Mouse (Mus musculus) midbrain, embryonic 12.5 days (tissue): ENCODE data around the gene Scyl2. TPM values are rescaled to one million over a fixed set of nuclear protein-coding genes. Genes with fewer than 3 reads are reported as not detected.
A peak's percentile ranks its signal among the peaks of the same experiment; 100 is the strongest.
"Not testable (repeated sequence)": the region's sequence is repeated elsewhere in the genome, so short reads cannot be mapped to it uniquely, and the experiment has no call there.

ENCODE experiments used
- ATAC-seq: fragments of 200-750 bp; cut with Nextera tagmentation; 2 replicates; pipeline ENCODE4 v1.8.0; 2017; ENCODE audit warnings: low read depth, moderate TSS enrichment, moderate library complexity; ENCODE audit not compliant: low FRiP score
- H3K27ac ChIP-seq: fragments of 300-500 bp; sonication (generic); replicated peaks from 2 replicates; pipeline ENCODE4 v1.5.1; 2016; ENCODE audit warnings: mild to moderate bottlenecking
- H3K27me3 ChIP-seq: fragments of 300-500 bp; sonication (generic); 2 replicates; pipeline ENCODE4 v1.6.1; 2016; ENCODE audit warnings: mild to moderate bottlenecking
- H3K36me3 ChIP-seq: fragments of 300-500 bp; sonication (generic); 2 replicates; pipeline ENCODE4 v1.6.1; 2016
- H3K4me1 ChIP-seq: fragments of 300-500 bp; sonication (generic); 2 replicates; pipeline ENCODE4 v1.6.1; 2016
- H3K4me2 ChIP-seq: fragments of 300-500 bp; sonication (generic); replicated peaks from 2 replicates; pipeline ENCODE4 v1.6.1; 2016; ENCODE audit warnings: mild to moderate bottlenecking, moderate library complexity
- H3K4me3 ChIP-seq: fragments of 300-500 bp; sonication (generic); 2 replicates; pipeline ENCODE4 v1.5.1; 2016; ENCODE audit warnings: mild to moderate bottlenecking
- H3K9ac ChIP-seq: fragments of 300-500 bp; sonication (generic); replicated peaks from 2 replicates; pipeline ENCODE4 v1.6.1; 2016; ENCODE audit warnings: mild to moderate bottlenecking, moderate library complexity
- H3K9me3 ChIP-seq: fragments of 300-500 bp; sonication (generic); 2 replicates; pipeline ENCODE4 v1.6.1; 2016; ENCODE audit warnings: mild to moderate bottlenecking
- WGBS: fragments of 180-500 bp; shearing (Covaris S2); methylation state at CpG from one replicate; pipeline ENCODE4 v1.1.7; 2016; 5-methylcytosine and 5-hydroxymethylcytosine counted together
- polyA plus RNA-seq: library from polyadenylated mRNA; unstranded; fragments of >200 nt; fragmentation: Nextera tagmentation; extraction: Ambion mirVana; gene quantifications from 2 replicates; pipeline ENCODE4 v1.2.1, GENCODE M21; 2016

The Scyl2 gene
- polyA plus RNA-seq, 1 experiment from 2014 or later, result 13.5 TPM

GRCm38 (mm10) chr10:89697956-89698355, 11.9 kb upstream of the Scyl2 start:
- Histone ChIP-seq H3K9ac (no peak overlapping the region), H3K9me3 (no peaks in the 10 kb centered on the region), H3K36me3 (no peaks in the 10 kb centered on the region), H3K27me3 (no peaks in the 10 kb centered on the region), H3K4me2 (no peak overlapping the region), H3K4me3 (no peak overlapping the region), H3K4me1 (no peaks in the 10 kb centered on the region), H3K27ac (no peak overlapping the region)
- ATAC-seq, result no peak
- WGBS, result 93% methylated on average over 3 of the region's 3 CpGs

- ATAC-seq, H3K4me3 ChIP-seq, H3K27ac ChIP-seq, H3K9me3 ChIP-seq, H3K9ac ChIP-seq, H3K36me3 ChIP-seq, H3K4me2 ChIP-seq, H3K4me1 ChIP-seq, H3K27me3 ChIP-seq: not testable (repeated sequence)
- WGBS, result 81% methylated on average over 2 of the region's 2 CpGs
Observed at GRCm38 (mm10) chr10:89696270-89696669, 10.2 kb upstream of the Scyl2 start.

- no peak overlapping the region for H3K27ac ChIP-seq
- no peak overlapping the region for H3K4me2 ChIP-seq
- no peaks in the 10 kb centered on the region for H3K9me3 ChIP-seq
- H3K36me3 ChIP-seq, result no peaks in the 10 kb centered on the region
- no peak for ATAC-seq
- H3K27me3 ChIP-seq, result no peaks in the 10 kb centered on the region
- H3K4me1 ChIP-seq, result no peaks in the 10 kb centered on the region
- H3K4me3 ChIP-seq, result no peak overlapping the region
- no peak overlapping the region for H3K9ac ChIP-seq
- WGBS, result 86% methylated on average over 20 of the region's 20 CpGs
Observed at GRCm38 (mm10) chr10:89695194-89695911, 9.3 kb upstream of the Scyl2 start.

DNA sequence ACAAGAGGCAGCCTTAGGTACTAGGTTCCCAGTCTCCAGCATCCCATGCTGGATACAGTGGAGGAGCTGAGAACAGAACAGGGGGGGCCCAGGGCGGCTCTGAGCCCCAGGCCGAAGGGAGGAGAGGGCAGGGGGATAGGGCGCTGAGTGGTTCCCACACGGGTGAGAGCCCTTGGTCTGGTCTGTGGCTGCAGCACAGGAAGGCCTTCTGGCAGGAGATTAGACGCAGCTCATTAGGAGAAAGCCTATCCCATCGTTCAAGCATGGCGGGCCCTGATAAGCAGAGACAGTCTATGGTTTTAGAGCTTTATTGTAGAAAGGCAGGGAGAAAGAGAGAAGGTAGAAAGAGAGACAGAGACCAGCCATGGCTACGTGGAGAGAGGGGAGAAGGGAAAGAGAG, 3.9 kb upstream of the Scyl2 start:
- Histone ChIP-seq H3K9ac (no peak overlapping the region), H3K9me3 (no peaks in the 10 kb centered on the region), H3K36me3 (no peaks in the 10 kb centered on the region), H3K4me2 (no peak overlapping the region), H3K4me1 (peaks cover 8% of the 10 kb centered on the region), H3K27ac (no peak overlapping the region), H3K27me3 (peaks cover 4% of the 10 kb centered on the region; the same call in 1 of the 2 replicates), H3K4me3 (no peak overlapping the region)
- ATAC-seq, result no peak
- 54% methylated on average over 8 of the region's 8 CpGs for WGBS

GRCm38 (mm10) chr10:89687455-89687854, 1.4 kb upstream of the Scyl2 start:
- no peak overlapping the region for H3K4me2 ChIP-seq
- no peak for ATAC-seq
- WGBS, result 83% methylated on average over 2 of the region's 2 CpGs
- no peak overlapping the region for H3K27ac ChIP-seq
- no peak overlapping the region for H3K4me3 ChIP-seq
- 0 out of 2 replicates have a peak, but pooled peaks cover 5% of the 10 kb centered on the region for H3K36me3 ChIP-seq
- no peaks in the 10 kb centered on the region for H3K9me3 ChIP-seq
- peaks cover 18% of the 10 kb centered on the region for H3K4me1 ChIP-seq
- no peak overlapping the region for H3K9ac ChIP-seq
- H3K27me3 ChIP-seq, result peaks cover 4% of the 10 kb centered on the region; the same call in 1 of the 2 replicates

- Histone ChIP-seq H3K9me3 (no peaks in the 10 kb centered on the region), H3K9ac (peak overlapping the region; percentile 97), H3K27me3 (peaks cover 4% of the 10 kb centered on the region; the same call in 1 of the 2 replicates), H3K4me2 (peak overlapping the region; percentile 89), H3K4me3 (peak overlapping the region; percentile 100), H3K36me3 (0 out of 2 replicates have a peak, but pooled peaks cover 5% of the 10 kb centered on the region), H3K4me1 (peaks cover 18% of the 10 kb centered on the region), H3K27ac (peak overlapping the region; percentile 77)
- 1% methylated on average over 48 of the region's 51 CpGs for WGBS
- ATAC-seq, result no peak; the same call in 1 of the 2 replicates
Observed at GRCm38 (mm10) chr10:89685391-89686138, 520 bp downstream of the Scyl2 start.

DNA sequence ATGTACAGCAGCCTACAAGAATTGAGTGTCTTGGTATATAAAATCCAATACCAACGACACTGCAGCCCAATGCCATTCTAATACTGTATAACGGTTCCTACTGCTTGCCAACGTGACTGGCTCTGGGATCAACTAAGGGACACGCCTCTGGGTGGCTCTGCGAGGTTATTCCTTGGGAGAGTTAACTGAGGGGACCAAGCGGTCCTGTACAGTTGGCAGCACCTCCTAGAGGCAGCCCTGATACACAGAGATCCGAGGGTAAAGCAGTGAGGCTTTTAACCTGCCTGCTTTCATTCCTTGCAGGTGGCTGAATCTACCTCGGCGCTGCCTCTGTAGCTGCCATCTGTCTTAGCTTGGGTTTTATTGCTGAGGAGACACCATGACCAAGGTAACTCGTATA, 3.1 kb downstream of the Scyl2 start:
- peaks cover 4% of the 10 kb centered on the region; the same call in 1 of the 2 replicates for H3K27me3 ChIP-seq
- H3K36me3 ChIP-seq, result 0 out of 2 replicates have a peak, but pooled peaks cover 8% of the 10 kb centered on the region
- no peaks in the 10 kb centered on the region for H3K9me3 ChIP-seq
- ATAC-seq, result no peak
- no peak overlapping the region for H3K27ac ChIP-seq
- no peak overlapping the region for H3K4me3 ChIP-seq
- H3K9ac ChIP-seq, result no peak overlapping the region
- 78% methylated on average over 10 of the region's 10 CpGs for WGBS
- no peak overlapping the region for H3K4me2 ChIP-seq
- H3K4me1 ChIP-seq, result peaks cover 18% of the 10 kb centered on the region

DNA sequence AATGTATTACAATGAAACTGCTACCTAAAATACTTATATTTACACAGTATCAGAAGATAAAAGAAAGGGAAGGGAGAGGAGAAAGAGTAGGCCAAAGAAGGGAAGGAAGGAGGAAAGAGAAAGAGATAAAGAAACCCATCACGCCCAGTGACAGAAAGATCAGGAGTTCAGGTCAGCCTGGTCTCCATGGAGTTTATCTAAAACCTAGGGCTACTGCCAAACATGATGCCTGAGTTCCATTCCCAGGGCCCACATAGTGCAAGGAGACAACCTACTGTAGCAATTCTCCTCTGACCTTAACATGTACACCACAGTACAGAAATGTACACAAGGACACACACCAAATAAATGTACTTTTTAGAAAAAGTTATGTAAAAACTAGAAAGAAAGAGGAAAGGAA, 3.9 kb downstream of the Scyl2 start:
- no peaks in the 10 kb centered on the region for H3K9me3 ChIP-seq
- H3K36me3 ChIP-seq, result 0 out of 2 replicates have a peak, but pooled peaks cover 10% of the 10 kb centered on the region
- no peak for ATAC-seq
- H3K4me3 ChIP-seq, result no peak overlapping the region
- H3K27ac ChIP-seq, result no peak overlapping the region
- peaks cover 18% of the 10 kb centered on the region for H3K4me1 ChIP-seq
- H3K27me3 ChIP-seq, result peaks cover 3% of the 10 kb centered on the region; the same call in 1 of the 2 replicates
- no peak overlapping the region for H3K9ac ChIP-seq
- 96% methylated on average over 1 of the region's 1 CpGs for WGBS
- H3K4me2 ChIP-seq, result no peak overlapping the region

- Histone ChIP-seq H3K9me3 (no peaks in the 10 kb centered on the region), H3K9ac (no peak overlapping the region), H3K36me3 (0 out of 2 replicates have a peak, but pooled peaks cover 10% of the 10 kb centered on the region), H3K27me3 (no peaks in the 10 kb centered on the region), H3K4me2 (no peak overlapping the region), H3K27ac (no peak overlapping the region), H3K4me3 (no peak overlapping the region), H3K4me1 (peaks cover 18% of the 10 kb centered on the region)
- 93% methylated on average over 4 of the region's 4 CpGs for whole genome bisulfite sequencing
- ATAC-seq, result no peak
Observed at GRCm38 (mm10) chr10:89681706-89682105, 4.4 kb downstream of the Scyl2 start.

DNA sequence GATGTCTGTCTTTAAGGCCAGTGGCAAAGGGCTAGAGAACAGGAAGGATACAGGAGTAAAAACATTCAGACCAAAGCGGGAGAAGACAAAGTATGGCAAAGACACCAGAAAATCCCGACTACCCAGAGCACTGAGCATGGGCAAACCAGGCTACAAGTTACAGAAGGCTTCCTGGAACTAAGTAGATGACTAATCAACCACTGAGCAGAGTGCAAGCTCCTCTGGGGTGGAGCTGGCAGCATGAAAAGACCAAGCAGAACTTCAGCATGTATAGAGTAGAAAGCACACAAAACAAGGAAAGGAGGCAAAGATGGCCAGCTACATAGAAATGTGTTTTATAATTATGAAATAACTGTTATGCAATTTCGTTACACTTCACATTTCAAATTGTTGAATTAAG, 5.6 kb downstream of the Scyl2 start:
- Histone ChIP-seq H3K9me3 (no peaks in the 10 kb centered on the region), H3K4me3 (no peak overlapping the region), H3K27me3 (no peaks in the 10 kb centered on the region), H3K27ac (no peak overlapping the region), H3K4me2 (no peak overlapping the region), H3K4me1 (peaks cover 16% of the 10 kb centered on the region), H3K36me3 (0 out of 2 replicates have a peak, but pooled peaks cover 10% of the 10 kb centered on the region), H3K9ac (no peak overlapping the region)
- ATAC-seq, result no peak
- WGBS, result 86% methylated on average over 3 of the region's 3 CpGs

GRCm38 (mm10) chr10:89679448-89679847, 6.6 kb downstream of the Scyl2 start:
- no peaks in the 10 kb centered on the region for H3K27me3 ChIP-seq

DNA sequence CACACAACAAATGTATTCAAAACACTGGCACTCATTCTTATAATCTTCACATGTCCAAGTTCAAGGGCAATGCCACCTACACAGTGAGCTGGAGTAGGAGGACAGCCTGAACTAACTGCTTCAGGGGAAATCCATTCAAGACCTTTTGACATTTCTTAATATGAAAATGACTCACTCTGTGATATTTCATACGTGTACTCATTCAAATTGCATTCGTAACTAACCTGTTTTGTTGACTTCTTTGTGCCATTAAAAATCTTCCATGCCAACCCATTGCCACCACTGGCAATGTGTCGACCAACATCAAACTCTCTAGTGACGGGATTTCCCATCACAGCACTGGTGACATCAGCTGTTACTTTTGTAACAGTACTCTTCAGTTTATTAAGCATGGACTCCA, 8.0 kb downstream of the Scyl2 start:
- no peaks in the 10 kb centered on the region for H3K9me3 ChIP-seq
- H3K27me3 ChIP-seq, result no peaks in the 10 kb centered on the region
- H3K9ac ChIP-seq, result no peak overlapping the region
- H3K36me3 ChIP-seq, result 0 out of 2 replicates have a peak, but pooled peaks cover 7% of the 10 kb centered on the region
- no peak for ATAC-seq
- 91% methylated on average over 4 of the region's 4 CpGs for WGBS
- no peak overlapping the region for H3K4me3 ChIP-seq
- H3K27ac ChIP-seq, result no peak overlapping the region
- H3K4me2 ChIP-seq, result no peak overlapping the region
- no peaks in the 10 kb centered on the region for H3K4me1 ChIP-seq

More at GRCm38 (mm10) chr10:89679448-89679847, 6.6 kb downstream of the Scyl2 start:
- 0 out of 2 replicates have a peak, but pooled peaks cover 10% of the 10 kb centered on the region for H3K36me3 ChIP-seq
- H3K9me3 ChIP-seq, result no peaks in the 10 kb centered on the region
- no peak overlapping the region for H3K4me3 ChIP-seq
- H3K27ac ChIP-seq, result no peak overlapping the region
- WGBS, result 97% methylated on average over 1 of the region's 1 CpGs
- H3K9ac ChIP-seq, result no peak overlapping the region
- H3K4me2 ChIP-seq, result no peak overlapping the region
- no peak for ATAC-seq
- peaks cover 7% of the 10 kb centered on the region; the same call in 1 of the 2 replicates for H3K4me1 ChIP-seq
